Mouse (Mus musculus): ENCODE results near the gene Cebpzos. TPM values are rescaled to one million over a fixed set of nuclear protein-coding genes. Genes with fewer than 3 reads are reported as not detected.

Gene Cebpzos
- polyA plus RNA-seq, 1 experiment, result 5.8 TPM

DNA sequence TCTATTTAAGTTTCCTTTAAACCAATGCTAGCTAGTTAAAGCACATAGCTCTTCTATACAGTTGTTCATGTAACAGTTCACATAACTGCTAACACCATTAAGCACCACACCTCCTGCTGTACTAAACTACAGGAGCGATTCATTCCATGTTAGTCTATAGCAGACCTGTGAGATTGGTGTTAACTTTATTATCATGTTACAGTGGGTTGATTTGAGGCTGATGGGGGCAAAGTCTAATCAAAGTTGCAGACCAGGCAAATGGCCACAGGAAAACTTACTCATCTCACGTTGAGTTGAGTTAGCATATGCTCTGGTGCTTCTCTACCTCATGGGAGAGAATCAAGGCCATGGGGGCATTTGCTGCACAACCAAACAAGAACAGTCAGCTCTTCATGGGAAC lies 6.9 kb upstream of the Cebpzos start:
- TF ChIP-seq CTCF (IDR thresholded peaks at IDR 0.05; ENCODE audit: borderline replicate concordance, control insufficient read depth, extremely low read depth, insufficient read depth, low read length, poor library complexity) (no peak), POLR2A (IDR thresholded peaks at IDR 0.05; ENCODE audit: control insufficient read depth, extremely low read depth, insufficient read depth, low read length, poor library complexity) (no peak)
- Histone ChIP-seq H3K36me3 (ENCODE audit: control insufficient read depth, insufficient read depth, low read length) (no peaks in the 10 kb centered on the region), H3K27me3 (ENCODE audit: control insufficient read depth, insufficient read depth, low read length) (no peaks in the 10 kb centered on the region), H3K4me1 (replicated peaks; ENCODE audit: control insufficient read depth, insufficient read depth, low read length) (0 out of 2 replicates have a peak, but pooled peaks cover 3% of the 10 kb centered on the region), H3K27ac (ENCODE audit: control insufficient read depth, insufficient read depth, low read length) (no peak overlapping the region), H3K4me3 (ENCODE audit: control insufficient read depth, insufficient read depth, low read length) (no peak overlapping the region)
- WGBS, result 76% methylated on average over 2 of the region's 2 CpGs
- no peak for DNase-seq

DNA sequence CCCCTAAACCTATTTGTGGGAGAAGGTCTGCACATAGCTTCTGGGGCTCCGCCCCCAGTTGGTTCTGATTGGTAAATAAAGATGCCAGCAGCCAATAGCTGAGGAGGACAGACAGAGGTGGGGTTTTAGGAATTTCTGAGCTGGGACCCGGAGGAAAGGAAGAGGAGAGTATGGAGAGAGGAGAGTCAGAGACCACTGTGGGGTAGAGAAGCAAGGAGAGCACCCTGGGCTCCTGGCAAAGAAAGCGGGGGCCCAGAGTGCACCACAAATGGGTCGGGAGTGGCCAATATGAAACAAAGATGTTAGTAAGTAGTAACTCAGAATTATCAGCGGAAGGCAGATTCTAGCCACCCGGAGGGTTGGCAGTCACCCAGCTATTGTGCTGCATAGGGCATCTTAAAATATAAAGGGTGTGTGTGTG lies 3.4 kb upstream of the Cebpzos start:
- whole genome bisulfite sequencing, result 42% methylated on average over 6 of the region's 6 CpGs
- H3K4me3 ChIP-seq (ENCODE audit: control insufficient read depth, insufficient read depth, low read length), result peak overlapping the region; percentile 36

DNA sequence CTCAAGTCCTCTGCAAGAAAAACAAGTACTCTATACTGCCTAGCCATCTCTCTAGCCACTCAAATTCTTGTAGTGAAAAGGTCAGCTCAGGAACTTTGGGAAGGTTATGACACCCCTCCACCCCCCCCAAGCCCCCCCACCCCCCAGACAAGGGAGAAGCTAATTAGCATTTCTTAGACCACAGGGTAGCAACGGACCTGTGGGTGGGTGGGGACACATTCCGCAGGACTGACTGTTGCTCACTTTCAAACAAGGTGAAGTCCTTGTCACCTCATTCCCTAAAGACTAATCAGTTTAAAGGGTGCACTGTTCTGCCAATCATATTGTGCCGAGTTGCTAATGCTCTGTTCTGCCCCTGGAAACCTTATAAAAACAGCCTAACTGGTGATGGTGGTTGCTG lies 2.4 kb upstream of the Cebpzos start:
- no peaks in the 10 kb centered on the region for H3K27me3 ChIP-seq (ENCODE audit: control insufficient read depth, insufficient read depth, low read length)
- H3K4me3 ChIP-seq (ENCODE audit: control insufficient read depth, insufficient read depth, low read length), result no peak overlapping the region
- no peak overlapping the region for H3K27ac ChIP-seq (ENCODE audit: control insufficient read depth, insufficient read depth, low read length)
- peaks cover 8% of the 10 kb centered on the region; the same call in 1 of the 2 replicates for H3K4me1 ChIP-seq (replicated peaks; ENCODE audit: control insufficient read depth, insufficient read depth, low read length)
- H3K36me3 ChIP-seq (ENCODE audit: control insufficient read depth, insufficient read depth, low read length), result no peaks in the 10 kb centered on the region
- 84% methylated on average over 3 of the region's 3 CpGs for WGBS
- TF ChIP-seq CTCF (IDR thresholded peaks at IDR 0.05; ENCODE audit: borderline replicate concordance, control insufficient read depth, extremely low read depth, insufficient read depth, low read length, poor library complexity) (no peak), POLR2A (IDR thresholded peaks at IDR 0.05; ENCODE audit: control insufficient read depth, extremely low read depth, insufficient read depth, low read length, poor library complexity) (no peak)
- DNase-seq, result no peak

More for the DNA sequence above, 3.4 kb upstream of the Cebpzos start:
- peak; percentile 35 for DNase-seq
- no peaks in the 10 kb centered on the region for H3K36me3 ChIP-seq (ENCODE audit: control insufficient read depth, insufficient read depth, low read length)
- H3K27ac ChIP-seq (ENCODE audit: control insufficient read depth, insufficient read depth, low read length), result no peak overlapping the region
- no peak for TF ChIP-seq CTCF (IDR thresholded peaks at IDR 0.05; ENCODE audit: borderline replicate concordance, control insufficient read depth, extremely low read depth, insufficient read depth, low read length, poor library complexity)
- no peak for TF ChIP-seq POLR2A (IDR thresholded peaks at IDR 0.05; ENCODE audit: control insufficient read depth, extremely low read depth, insufficient read depth, low read length, poor library complexity)
- H3K27me3 ChIP-seq (ENCODE audit: control insufficient read depth, insufficient read depth, low read length), result no peaks in the 10 kb centered on the region
- H3K4me1 ChIP-seq (replicated peaks; ENCODE audit: control insufficient read depth, insufficient read depth, low read length), result peaks cover 8% of the 10 kb centered on the region; the same call in 1 of the 2 replicates

DNA sequence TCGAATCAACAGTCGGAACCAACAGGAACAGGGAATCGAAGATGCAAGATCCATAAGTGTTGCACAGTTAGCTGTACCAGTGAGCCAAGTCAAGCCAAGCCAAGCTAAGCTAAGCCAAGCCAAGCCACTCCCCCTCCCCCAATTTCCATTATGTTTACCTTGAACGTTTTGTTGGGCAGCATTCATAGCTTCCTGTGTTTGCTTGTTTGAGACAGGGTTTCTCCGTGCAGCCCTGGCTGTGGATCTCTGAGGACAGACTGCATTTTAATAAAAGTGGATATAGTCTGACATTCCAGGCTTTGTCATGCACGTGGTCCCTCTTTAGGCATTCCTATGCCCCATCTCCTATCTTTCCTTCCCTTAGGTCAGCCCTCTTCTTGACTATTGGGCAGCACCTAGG lies 528 bp upstream of the Cebpzos start:
- 56% methylated on average over 6 of the region's 6 CpGs for WGBS
- Histone ChIP-seq H3K4me3 (ENCODE audit: control insufficient read depth, insufficient read depth, low read length) (peak overlapping the region; percentile 72; the same call in 1 of the 2 replicates), H3K4me1 (replicated peaks; ENCODE audit: control insufficient read depth, insufficient read depth, low read length) (peaks cover 8% of the 10 kb centered on the region; the same call in 1 of the 2 replicates), H3K36me3 (ENCODE audit: control insufficient read depth, insufficient read depth, low read length) (peaks cover 15% of the 10 kb centered on the region), H3K27me3 (ENCODE audit: control insufficient read depth, insufficient read depth, low read length) (no peaks in the 10 kb centered on the region), H3K27ac (ENCODE audit: control insufficient read depth, insufficient read depth, low read length) (peak overlapping the region; percentile 1; the same call in 1 of the 2 replicates)
- TF ChIP-seq CTCF (IDR thresholded peaks at IDR 0.05; ENCODE audit: borderline replicate concordance, control insufficient read depth, extremely low read depth, insufficient read depth, low read length, poor library complexity) (no peak), POLR2A (IDR thresholded peaks at IDR 0.05; ENCODE audit: control insufficient read depth, extremely low read depth, insufficient read depth, low read length, poor library complexity) (no peak)
- no peak for DNase-seq

DNA sequence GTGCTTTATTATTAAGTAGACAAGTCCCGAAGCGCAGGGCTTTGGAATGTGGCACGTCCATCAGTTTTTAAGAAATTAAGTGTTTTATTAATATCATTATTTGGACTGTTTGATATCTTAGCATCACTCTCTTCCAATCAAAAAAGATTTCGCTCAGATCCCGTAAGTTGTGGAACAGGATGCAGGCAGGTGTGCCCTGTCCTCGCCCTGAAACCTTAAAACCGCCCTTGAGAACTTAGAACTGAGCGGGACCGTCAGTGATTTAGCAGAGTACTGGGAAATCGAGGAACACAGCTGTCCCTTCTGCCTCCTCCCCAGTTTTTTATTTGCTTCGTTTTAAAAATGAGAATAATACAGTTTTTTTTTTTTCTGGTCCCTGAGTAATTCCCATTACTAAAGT lies 599 bp downstream of the Cebpzos start:
- Histone ChIP-seq H3K4me3 (ENCODE audit: control insufficient read depth, insufficient read depth, low read length) (peak overlapping the region; percentile 72), H3K27me3 (ENCODE audit: control insufficient read depth, insufficient read depth, low read length) (no peaks in the 10 kb centered on the region), H3K27ac (ENCODE audit: control insufficient read depth, insufficient read depth, low read length) (peak overlapping the region; percentile 42; the same call in 1 of the 2 replicates), H3K4me1 (replicated peaks; ENCODE audit: control insufficient read depth, insufficient read depth, low read length) (peaks cover 8% of the 10 kb centered on the region; the same call in 1 of the 2 replicates), H3K36me3 (ENCODE audit: control insufficient read depth, insufficient read depth, low read length) (peaks cover 25% of the 10 kb centered on the region)
- no peak for DNase-seq
- WGBS, result 1% methylated on average over 11 of the region's 11 CpGs
- TF ChIP-seq POLR2A (IDR thresholded peaks at IDR 0.05; ENCODE audit: control insufficient read depth, extremely low read depth, insufficient read depth, low read length, poor library complexity) (no peak), CTCF (IDR thresholded peaks at IDR 0.05; ENCODE audit: borderline replicate concordance, control insufficient read depth, extremely low read depth, insufficient read depth, low read length, poor library complexity) (no peak)

DNA sequence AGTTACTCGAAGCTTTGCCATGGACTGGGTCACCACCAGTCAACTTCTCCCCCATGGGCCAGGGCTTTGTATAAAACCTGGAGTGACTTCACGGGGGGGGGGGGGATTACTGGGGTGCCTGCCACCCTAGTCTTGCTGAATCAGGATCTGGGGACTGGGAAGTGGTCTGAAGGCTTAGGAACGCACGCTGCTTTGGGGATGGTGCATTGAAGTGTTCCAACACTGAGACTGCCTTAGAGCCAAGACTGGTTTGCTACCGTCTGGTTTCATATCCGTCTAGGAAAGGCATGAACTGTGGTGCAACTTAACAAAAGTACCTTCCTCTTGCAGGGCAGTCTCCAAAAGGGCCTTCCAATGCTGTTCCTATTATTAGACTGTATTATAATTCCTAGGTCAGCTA lies 1.4 kb downstream of the Cebpzos start:
- DNase-seq, result no peak
- Histone ChIP-seq H3K27me3 (ENCODE audit: control insufficient read depth, insufficient read depth, low read length) (no peaks in the 10 kb centered on the region), H3K27ac (ENCODE audit: control insufficient read depth, insufficient read depth, low read length) (no peak overlapping the region), H3K4me3 (ENCODE audit: control insufficient read depth, insufficient read depth, low read length) (no peak overlapping the region), H3K4me1 (replicated peaks; ENCODE audit: control insufficient read depth, insufficient read depth, low read length) (peaks cover 8% of the 10 kb centered on the region; the same call in 1 of the 2 replicates), H3K36me3 (ENCODE audit: control insufficient read depth, insufficient read depth, low read length) (peaks cover 32% of the 10 kb centered on the region)
- 82% methylated on average over 6 of the region's 6 CpGs for WGBS
- TF ChIP-seq CTCF (IDR thresholded peaks at IDR 0.05; ENCODE audit: borderline replicate concordance, control insufficient read depth, extremely low read depth, insufficient read depth, low read length, poor library complexity) (no peak), POLR2A (IDR thresholded peaks at IDR 0.05; ENCODE audit: control insufficient read depth, extremely low read depth, insufficient read depth, low read length, poor library complexity) (no peak)

DNA sequence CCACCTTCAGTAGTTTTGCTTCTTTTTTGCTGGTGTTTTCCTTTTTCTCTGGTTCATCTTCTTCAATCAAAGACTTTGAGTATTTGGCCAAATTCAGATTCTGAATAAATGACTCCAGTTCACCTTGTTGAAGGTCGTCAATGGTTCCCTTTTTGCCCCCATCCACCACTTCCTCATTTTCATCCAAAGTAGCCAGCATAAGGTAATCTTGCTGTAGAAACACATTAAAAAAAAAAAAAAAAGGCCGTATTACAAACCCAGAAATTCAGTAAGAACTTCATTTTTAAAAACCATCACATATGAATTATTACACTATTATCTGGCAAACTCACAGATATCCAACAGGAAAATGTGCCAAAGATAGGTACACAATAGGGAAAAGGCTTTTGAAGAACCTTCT lies 19.6 kb downstream of the Cebpzos start:
- H3K27ac ChIP-seq (ENCODE audit: control insufficient read depth, insufficient read depth, low read length), result no peak overlapping the region
- DNase-seq, result no peak
- TF ChIP-seq CTCF (IDR thresholded peaks at IDR 0.05; ENCODE audit: borderline replicate concordance, control insufficient read depth, extremely low read depth, insufficient read depth, low read length, poor library complexity), result no peak
- no peak for TF ChIP-seq POLR2A (IDR thresholded peaks at IDR 0.05; ENCODE audit: control insufficient read depth, extremely low read depth, insufficient read depth, low read length, poor library complexity)
- WGBS, result 10% methylated on average over 2 of the region's 2 CpGs
- H3K36me3 ChIP-seq (ENCODE audit: control insufficient read depth, insufficient read depth, low read length), result peaks cover 36% of the 10 kb centered on the region
- H3K4me1 ChIP-seq (replicated peaks; ENCODE audit: control insufficient read depth, insufficient read depth, low read length), result peaks cover 7% of the 10 kb centered on the region
- no peaks in the 10 kb centered on the region for H3K27me3 ChIP-seq (ENCODE audit: control insufficient read depth, insufficient read depth, low read length)
- no peak overlapping the region for H3K4me3 ChIP-seq (ENCODE audit: control insufficient read depth, insufficient read depth, low read length)
